Mouse (Mus musculus): Measurements from ENCODE around the gene Rplp0.

The Rplp0 gene

DNA sequence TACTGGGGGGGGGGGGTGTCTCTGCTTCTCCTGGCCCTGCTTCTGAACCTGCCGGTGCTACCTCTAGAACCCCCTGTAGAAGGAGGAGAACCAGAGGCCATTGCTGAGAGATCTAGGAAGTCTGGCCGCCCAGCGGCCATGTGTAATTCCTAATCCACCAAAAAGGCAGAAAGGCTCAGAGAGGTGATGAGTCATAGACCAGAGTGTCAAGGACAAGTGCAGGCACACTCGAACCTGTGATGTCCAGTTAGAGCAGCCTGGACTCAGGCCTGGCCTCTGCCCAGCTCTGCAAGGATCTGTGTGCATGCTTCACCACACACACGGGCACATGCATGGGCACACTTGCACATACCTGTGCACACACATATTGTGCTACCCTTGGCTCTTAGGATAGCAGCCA, 31.1 kb upstream of the Rplp0 start:
- DNase-seq = no peak

DNA sequence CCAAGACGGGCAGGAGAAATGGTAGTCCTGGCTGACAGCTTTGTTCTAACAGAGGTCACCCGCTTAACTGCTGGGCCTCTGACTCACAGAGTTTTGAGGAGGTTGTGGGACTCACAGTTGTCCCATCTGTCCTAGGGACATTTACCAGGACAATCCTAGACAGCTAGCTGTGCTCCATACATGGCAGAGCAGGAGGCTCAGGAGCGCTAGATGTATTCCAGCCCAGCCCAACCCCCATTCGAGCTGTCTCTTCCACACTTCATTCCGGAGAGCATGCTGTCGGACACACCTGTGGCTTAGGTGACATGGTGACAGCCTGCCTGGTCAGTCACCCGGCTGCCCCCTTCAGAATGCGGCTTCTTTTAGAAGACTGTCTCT, 29.9 kb upstream of the Rplp0 start:
- no peak for DNase-seq

DNA sequence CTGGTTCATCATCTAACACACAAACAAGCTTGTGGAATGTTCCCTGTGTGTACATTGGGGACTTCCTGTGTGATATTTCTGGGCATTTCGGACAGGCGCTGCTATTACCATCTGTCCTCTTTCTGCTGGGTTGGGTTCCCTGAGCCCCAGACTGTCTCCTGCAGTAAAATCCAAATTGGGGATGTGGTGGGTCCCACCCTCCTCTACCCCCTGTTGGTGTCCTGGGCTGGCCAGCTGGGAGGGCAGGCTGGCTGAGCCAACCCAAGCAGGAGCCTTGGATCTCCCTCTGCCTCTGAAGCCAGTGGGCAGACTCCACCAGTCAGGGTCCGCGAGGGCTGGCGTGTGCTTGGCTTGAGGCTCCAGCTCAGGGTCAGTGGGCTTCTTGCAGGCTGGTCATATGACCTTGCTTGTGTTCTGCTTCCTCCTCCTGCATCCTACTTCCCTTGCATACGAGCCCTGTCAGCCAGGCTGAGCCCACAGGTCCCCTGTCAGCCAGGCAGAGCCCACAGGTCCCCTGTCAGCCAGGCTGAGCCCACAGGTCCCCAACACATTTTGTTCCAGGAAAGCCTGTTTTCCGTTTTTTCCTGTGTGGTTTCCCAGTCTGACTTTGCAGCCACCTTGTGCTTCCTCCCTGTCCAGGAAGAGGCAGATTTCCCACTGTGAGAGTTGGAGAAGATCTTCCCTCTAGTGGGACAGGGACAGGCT, 29.4 kb upstream of the Rplp0 start:
- DNase-seq = no peak

DNA sequence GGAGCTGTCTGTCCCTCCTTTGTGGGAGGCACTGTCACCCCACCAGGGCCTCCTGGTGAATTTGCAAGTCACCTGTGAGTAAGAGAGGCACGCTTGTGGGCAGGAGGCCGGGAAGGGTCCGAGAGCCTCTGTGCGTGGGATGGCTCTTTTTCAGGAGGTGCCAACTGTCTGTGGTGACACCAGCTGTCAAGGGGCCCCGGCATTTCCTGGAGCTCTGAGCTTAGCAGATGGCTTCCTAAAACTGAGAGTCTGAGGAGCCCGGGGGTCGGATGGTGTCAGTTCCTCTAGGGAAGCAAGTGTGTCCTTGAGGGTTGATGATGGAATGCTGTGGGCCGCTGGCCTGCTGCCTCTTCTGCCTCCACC, 28.8 kb upstream of the Rplp0 start:
- DNase-seq = peak; percentile 72

DNA sequence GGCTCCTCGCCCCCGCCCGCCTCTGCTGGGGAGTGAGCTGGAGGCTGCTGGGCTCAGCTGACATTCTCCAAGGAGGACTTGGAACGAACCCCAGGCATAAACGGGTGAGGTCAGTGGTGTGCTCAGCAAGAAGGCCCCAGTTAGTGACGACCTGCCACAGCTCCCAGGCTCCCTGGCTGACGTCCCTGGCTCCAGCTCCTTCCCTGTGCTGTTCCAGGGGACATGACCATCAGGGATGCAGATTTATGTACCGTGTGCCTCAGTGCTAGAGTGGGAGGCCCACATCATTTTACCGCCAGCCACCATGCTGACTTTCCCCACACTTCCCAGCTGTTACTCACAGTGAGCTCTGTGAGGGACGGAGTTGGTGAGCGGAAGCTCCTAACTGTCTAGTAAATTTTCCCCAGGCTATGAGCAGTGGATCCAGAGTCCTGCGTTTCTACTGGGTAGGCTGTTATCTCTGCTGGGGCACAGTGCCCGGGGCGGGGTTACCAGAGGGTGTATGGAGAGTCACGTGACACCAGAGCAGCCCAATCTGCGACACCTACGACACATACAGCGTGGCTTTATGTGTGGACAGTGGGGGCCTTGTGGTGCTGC, 27.5 kb upstream of the Rplp0 start:
- peak; percentile 55 for DNase-seq

DNA sequence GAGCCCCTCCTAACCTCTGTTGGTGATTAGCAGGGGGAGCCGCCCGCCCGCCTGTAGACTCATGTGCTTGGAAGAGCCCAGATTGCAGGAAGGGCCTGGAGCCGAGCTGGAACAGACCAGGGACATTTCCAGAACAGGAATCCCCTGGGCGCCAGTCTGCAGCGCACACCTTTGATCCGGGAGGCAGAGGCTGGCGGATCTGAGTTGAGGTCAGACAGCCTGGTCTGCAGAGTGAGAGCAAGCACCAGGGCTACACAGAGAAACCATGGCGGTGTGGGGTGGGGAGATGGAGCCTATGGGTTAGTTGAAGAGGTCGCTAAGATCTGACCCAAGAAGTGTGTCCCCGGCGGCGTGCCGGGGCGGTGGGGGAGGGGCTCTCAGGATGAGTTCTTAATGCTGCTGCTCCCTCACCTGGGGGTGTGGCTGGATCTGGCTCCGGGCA, 25.0 kb upstream of the Rplp0 start:
- DNase-seq = peak; percentile 44

DNA sequence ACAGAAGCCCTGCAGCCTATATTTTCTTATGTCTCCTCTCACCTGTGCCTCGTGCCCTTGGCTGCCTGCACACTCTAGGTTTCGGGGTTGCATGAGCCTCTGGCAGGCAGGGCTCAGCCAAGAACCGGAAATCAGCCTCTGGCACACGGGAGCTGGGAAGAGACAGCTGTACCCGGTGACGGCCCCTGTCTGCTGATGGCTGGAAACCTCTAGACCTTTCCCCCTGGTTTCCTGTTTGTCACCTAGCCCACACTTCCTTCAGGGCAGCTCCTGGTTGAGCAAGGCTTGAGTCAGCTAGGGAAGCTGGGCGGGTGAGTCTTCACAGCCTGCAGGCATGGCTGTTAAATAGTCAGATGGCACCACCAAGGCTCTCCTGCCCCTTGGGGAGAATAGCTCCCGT, 24.4 kb upstream of the Rplp0 start:
- DNase-seq = peak; percentile 56

DNA sequence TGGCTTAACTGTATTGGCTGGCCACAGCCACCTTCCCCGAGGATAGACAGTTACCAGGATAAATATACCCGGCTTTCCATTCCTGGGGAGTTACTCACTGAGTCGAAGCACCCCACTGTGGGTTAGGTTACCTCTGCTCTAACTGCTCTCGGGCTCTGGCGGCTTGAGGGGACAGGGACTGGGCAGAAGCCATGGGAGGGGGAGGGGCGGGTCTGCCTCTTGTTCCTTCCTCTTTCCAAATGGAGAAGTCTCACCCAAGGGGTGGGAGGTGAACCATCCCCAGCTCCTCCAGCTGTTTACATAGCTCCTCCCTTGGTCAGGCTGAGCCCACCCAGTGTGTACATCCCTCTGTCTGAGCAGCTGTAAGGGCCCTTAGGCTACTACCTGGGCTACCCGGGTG, 23.6 kb upstream of the Rplp0 start:
- no peak for DNase-seq

DNA sequence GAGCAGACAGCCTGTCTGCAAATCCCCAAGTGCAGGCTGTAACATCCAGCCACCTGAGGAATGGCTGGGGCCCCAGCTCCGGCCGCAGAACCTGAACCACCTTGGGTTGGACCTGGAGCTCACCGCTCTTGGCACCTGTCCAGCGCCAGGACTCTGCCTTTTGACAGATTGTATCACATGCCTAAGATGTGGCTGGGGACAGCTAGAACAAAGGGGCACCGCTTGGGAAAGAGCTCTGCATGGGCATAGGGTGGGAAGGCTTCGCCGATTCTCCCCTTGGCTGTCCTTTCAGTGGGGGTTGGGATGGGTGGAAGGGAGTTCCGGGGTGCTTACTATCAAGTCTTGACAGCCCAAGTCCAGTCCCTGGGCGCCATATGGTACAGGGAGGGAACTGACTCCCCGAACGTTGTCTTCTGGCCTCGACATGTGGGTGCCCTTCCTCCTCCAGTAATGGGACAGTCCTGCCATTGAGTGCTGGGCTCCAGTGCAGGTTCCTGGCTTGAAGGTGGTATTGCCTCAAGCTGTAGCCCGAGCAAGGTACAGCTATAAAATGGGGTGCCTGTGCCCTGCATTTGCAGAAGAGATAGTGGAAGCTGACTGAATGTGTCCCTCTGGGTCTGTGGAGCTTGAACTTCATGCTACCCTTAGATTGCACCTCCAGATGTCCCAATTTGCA, 21.1 kb upstream of the Rplp0 start:
- DNase-seq = no peak

DNA sequence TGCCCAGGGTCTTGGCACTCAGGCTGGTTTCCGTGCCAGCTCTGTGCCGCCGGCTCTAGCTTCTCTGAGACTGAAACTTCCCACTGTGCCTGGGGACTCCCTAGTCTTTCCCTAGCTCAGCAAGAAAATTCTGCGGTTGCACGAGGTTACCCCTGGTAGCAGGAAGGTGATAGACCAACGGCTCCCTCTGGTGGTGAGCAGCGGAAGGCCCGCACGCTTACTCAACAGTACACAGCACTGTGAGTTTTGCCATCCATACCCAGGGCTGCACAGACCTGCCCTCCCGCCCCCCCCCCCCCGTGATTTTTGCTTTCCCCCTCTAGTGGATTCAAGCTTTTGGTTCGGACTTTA, 20.6 kb upstream of the Rplp0 start:
- DNase-seq = peak; percentile 93

DNA sequence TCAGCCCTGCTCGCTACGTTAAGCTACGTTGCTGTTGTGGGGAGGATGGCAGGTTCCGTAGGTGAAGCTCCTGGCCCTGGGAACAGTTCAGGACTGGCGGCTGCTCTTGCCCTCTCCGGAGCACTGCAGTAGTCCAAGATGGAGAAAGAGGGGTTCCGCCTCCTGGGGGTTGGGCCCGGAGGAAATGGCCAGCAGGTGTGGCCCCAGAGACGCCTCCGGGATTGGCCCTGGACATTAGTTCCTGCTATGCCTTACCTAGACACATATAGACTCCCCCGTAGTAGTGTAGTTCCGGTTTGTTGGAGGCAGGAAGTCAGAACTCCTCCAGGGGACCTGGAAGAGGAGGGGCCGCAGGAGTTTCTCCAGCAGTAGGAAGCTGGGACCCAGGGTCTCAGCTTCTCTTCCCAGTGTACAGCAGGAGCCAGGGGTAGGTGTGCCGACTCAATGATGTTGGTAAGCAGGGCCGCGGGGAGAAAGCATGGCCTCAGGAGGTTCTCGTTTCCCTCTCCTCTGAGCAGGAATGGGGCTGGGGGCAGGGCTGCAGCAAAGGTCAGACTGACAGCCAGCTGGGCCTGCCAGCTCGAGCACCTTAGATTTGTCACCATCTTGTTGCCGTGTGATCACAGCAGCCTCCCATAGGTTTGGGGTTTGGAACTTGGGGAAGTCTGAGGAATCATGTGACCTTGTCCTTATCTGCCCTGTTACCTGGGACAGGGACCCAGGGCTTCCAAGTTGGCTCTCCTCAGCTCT, 16.5 kb upstream of the Rplp0 start:
- peak; percentile 51 for DNase-seq

DNA sequence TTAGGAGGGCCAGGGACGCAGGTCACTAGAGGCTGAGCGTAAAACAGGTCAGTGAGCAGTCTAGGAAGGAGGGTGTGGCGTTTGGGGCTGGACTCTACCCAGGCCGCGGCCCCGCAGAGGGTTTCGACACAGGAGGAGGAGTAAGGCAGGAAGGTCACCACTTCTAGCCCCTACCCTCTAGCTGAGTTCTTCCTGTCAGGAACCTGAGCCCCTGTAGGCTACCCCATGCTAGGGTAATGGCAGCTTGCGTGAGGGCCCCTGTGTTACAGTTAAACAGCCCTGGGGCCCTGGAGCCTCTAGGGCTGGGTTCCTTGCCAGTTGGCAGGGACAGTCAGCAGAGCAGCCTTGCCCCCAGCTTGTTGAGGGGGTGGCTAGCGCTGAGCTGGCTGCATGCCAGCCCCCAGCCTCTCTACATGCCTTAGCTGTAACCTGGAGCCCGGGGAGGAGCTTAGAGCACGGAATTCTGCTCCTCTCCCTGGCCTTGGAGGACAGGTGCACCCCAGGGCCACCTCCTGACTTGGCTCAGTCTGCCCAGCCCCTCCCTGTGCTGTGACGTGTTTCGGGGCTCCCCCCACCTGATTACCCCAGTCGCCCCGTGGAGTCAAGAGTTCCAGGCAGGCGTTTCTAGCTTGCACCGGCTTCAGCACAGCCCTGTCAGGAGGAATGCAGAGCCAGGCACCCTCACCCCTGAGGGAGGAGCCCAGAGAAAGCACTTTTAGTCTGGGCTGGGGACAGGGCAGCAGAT, 15.6 kb upstream of the Rplp0 start:
- no peak for DNase-seq

DNA sequence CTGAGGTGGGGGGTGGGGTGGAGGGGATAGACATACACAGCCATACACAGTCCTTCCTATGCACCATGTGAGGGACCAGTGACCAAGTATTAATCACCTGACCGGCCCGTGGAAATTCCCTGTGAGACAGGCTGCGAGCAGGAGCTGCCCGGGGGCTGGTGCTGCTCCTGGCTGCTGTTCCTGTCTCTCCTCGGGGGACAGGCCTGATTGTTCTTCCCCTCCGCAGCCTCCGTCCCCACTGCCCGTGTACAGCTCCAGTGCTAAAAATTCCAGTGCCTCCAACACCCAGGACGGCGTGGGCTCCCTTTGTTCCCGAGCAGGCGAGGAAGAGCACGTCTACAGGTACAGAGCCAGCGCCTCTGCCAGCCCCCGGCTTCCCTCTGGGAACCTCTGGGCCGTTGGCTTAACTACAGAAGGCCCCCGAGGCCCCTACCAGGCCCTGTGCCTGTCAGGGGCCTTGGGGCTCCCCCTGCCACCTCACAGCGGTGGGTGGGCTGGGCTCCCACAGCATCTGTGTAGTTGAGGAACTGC, 14.5 kb upstream of the Rplp0 start:
- no peak for DNase-seq

DNA sequence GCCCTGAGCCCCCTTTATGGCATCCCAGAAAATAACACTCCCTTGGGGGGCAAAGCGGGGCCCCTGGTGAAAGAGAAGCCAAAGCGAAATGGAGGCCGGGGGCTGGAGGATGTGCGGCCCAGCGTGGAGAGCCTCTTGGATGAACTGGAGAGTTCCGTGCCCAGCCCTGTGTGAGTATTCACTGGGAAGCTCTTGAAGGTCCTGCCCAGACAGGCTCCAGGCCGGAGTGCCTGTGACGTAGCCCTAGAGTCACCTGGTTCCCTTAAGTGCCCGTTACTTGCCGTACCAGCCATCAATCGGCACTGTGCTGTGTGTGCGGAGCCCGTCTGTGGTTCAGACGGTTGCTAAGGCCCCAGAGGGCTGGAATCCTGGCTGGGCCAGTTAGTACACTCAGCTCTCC, 13.6 kb upstream of the Rplp0 start:
- DNase-seq = no peak

DNA sequence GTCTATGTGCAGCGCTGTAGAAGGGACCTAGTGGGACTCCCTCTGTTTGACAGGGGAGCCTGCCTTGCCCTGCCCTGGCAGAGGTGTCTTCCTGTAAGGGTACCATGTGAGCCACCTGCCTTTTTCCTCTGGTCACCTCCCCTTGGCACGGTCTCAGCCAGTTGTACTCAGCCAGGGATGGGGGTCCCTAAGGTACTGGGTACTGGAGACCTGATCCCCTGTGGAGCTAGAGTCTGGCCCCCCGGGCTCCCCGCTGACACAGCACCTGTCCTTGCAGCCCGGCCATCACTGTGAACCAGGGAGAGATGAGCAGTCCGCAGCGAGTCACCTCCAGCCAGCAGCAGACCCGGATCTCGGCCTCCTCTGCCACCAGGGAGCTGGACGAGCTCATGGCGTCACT, 12.7 kb upstream of the Rplp0 start:
- DNase-seq = no peak

DNA sequence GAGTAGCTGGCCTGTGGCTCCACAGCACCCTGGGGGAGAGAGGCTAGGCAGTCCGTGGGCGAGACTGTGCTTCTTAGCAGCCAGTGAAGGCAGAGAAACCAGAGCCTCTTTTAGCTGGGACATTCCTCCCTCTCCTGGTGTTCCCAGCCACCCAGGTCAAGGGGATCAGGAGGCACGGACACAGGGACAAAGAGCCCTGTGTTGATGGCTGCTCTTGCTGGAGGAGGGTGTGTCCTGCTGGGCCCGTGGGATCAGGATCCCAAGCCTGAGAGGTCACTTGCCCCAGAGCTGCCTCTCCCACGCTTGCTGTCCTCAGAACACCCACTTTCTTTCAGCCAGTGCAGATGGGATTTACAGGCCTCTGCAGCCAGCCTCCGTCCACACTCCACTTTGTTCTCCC, 12.3 kb upstream of the Rplp0 start:
- DNase-seq = no peak

DNA sequence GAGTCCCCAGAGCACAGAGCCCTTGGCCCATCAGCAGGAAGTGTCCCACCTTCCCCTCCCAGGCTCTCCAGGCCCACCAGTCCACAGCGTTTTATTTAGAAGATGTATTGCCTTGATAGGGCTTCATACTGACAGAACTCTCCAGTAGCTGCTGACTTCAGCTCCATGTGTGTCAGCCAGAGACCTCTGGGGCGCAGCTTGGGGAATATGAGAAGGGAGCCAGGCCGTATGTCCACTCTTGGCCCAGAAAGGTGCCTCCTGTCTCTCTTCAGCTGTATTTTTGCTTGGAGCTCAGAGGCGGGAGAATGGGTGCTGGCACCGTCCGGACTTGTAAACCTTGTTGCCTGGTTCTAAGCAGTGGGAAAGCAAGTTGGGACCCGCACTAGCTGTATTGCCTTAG, 11.8 kb upstream of the Rplp0 start:
- DNase-seq = no peak

DNA sequence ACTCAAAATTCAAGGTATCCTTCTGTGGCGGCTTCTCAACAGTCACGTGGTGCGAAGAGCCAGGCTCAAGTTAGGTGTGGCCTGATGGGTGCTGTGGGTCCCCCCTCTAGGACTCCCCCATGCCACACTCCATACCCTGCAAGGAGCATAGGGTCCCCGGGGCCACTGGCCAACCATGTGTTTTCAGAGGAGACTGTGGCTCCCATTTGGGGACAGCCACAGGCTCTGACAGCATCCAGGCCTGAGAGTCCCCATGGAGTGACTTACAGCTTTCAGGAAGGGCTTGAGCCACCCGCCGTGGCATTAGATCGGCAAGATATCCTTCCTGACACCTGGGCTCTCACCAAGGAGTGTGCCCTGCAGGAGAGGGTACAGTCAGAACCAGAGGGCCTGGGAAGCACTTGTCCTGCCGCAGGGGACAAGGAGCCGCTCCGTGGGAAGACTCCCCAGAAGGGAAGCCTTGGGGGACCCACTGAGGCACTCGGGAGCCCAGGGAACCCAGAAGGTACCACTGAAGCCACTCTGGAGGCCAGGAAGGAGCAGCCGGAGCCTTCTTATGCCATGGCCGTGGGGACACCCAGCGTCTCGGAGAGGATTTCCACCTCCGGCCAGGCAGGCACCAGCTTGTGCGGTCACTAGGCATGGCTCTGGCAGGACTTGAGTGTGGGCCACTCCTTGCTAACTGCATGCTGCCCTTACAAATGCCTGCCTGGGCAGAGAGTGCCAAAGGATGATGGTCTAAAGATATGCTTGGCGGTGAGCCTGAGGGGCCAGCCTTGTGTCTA, 10.6 kb upstream of the Rplp0 start:
- no peak for DNase-seq

DNA sequence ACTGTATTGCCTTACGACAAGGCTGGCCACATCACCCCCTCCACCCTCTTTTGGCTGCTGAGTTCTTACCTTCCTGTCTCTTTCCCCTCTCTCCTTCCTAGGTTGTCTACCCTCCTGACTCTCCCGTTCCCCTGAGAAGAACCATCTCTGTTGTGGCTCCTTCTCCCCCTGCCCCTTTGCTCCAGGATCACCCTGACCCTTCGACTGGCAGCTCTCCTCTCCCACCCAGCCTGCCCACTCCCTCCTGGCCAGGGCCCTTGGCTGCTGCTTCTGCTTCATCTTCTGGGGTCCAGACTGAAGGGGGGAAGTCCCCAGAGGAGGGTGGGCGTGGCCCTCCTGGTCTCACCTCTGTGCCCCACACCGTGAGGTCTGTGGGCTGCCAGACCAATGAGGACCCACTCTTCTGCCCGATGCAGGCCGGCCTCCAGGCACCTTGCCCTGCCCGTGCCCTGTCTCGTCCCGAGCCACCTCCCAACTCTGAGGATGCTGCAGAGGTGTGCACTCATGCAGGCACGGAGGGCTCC, 8.7 kb upstream of the Rplp0 start:
- no peak for DNase-seq

DNA sequence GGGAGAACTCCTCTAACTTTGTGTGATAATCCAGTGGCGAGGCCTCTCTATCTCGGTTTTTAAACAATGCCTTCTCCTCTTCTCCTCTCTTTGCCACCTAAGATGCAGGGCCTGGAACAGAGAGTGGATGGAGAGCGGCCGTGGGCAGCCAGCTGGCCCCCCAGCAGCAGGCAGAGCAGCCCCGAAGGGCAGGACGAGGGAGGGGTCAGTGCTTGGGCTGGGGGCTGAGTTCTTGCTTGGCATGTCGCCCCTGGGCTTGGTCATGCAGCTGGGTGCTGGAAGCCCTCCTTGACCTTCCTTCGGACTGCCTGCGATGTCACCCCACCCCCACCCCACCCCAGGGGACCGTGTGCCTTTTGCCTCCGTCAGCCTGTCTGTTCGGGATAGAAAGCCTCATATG, 7.9 kb upstream of the Rplp0 start:
- no peak for DNase-seq

DNA sequence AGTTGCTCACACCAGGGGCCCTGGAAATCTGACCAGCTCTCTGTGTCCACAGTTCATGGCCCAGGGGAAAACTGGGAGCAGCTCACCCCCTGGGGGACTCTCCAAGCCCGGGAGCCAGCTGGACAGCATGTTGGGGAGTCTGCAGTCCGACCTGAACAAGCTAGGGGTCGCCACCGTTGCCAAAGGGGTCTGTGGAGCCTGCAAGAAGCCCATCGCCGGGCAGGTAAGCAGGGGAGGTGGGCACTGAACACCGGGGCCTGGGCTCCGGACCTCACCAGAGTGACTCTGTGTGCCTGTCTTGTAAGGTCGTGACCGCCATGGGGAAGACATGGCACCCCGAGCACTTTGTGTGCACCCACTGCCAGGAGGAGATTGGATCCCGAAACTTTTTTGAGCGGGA, 7.5 kb upstream of the Rplp0 start:
- DNase-seq = no peak
